Mouse (Mus musculus) left cerebral cortex, postnatal 36 days (tissue): Measurements from ENCODE around the gene Ppcs. TPM values are rescaled to one million over a fixed set of nuclear protein-coding genes. Genes with fewer than 3 reads are reported as not detected.

ENCODE experiments used
- DNase-seq, 2 experiments: peaks; one replicate each; pipeline ENCODE4 v3.0.0; 2021 to 2022; ENCODE audit warnings: low spot score in 2 of 2, mixed read lengths in 1 of 2
- intact Hi-C: fragments of 180-260 bp; cut with DNase I; formaldehyde crosslinking; loops from one replicate; pipeline ENCODE4 v1.15.1; 2025
- total RNA-seq, 2 experiments: library from RNA; stranded (reverse); gene quantifications; 2 replicates each; pipeline ENCODE4 v1.2.3; 2021

Gene Ppcs
- total RNA-seq: 1 to 10 TPM; 4.7 to 7.2 TPM

DNA sequence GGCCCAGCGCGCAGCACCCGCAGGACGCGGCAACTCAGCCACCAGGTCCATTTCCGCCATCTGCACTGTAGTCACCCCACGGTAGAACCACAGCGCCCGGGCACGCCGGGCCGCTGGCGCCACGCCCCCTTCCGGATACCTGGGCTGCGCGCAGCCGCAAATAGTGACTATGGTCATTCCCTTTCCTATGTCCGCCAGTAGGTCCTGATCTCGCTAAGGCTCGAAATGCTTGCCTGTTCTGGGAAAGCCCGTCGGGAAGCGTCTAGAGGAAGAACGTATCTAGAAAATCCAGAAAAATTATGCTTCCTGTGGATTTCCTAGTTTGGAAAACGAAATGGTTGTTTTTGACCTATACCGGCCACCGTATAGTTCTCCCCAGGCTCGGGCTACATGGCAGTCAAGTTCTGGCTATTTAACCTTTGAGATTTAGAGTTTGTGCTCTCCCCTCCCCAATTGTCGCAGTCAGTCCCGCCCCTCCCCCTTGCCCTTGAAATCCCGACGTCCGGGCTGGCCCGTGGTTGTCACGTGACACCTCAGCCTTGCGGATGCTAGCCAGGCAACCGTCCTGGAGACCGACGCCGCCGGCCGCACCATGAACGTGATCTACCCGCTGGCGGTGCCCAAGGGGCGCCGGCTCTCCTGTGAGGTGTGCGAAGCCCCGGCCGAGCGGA is at the start of gene Ppcs, which contains the start of gene Zmynd12:
Gene Ppcs, minus strand, starts transcription at position 127 of the 671 bp plus-strand sequence.
Gene Zmynd12, plus strand, starts transcription at position 521 of the 671 bp plus-strand sequence.
- intact Hi-C loops: loop anchor here (1.0 to 5.0 kb wide), 2 partner anchors 40 to 117 kb away; partner anchors contain the start of gene Frg2f1
- DNase-seq: peak; percentile 89 to 90

DNA sequence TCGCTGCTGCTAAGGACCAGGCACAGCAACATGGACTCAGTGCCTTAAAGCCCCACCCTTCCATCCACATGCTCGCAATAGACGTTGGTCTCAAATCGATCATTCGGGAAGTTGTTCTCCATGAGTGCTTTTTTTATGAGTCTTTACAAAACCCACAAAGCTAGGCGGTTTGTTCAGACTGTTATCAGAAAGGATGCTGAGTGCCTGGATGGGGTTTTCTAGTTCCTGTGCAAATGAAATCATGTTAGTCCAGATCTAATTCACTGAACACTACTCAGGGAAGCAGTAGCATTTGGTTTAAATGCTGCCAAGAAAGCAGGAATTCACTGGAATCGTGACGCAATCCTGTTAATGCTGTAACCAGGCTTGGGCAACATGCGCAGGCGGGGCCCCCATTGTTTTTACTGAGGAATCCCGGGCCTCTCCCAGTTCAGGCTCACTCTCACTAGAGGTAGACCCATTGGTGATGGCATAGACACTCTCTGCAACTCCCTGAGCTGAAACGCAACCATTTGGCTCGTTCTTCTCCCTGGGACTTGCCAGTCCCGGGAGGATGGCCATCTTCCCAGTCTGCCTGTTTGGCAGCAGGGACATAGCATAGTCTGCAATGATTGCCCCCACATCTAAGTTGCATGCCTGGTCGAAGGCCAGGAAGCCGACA is 45.6 kb upstream of the Ppcs start:
- intact Hi-C loops: no loop called here
- no peak for DNase-seq

DNA sequence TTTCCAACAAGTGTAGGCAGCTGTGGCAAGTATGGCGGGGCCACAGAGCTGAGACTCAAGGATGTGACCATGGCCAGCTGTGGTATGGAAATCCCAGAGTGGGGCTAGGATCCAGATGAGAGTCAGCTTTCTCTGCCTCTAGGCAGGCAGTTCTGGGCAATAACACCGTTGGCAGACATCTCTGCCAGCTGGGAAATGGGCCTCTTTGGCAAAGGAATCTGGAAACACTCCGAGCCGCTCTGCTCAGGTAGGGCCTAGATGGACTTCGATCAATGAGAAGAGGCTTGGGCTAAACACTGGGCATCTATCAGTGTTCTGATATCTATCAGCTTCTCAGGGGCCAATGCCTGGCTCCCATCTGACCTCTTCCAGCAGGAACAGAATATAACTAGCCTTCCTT is 43.6 kb upstream of the Ppcs start:
- intact Hi-C loops: no loop called here
- DNase-seq: no peak

DNA sequence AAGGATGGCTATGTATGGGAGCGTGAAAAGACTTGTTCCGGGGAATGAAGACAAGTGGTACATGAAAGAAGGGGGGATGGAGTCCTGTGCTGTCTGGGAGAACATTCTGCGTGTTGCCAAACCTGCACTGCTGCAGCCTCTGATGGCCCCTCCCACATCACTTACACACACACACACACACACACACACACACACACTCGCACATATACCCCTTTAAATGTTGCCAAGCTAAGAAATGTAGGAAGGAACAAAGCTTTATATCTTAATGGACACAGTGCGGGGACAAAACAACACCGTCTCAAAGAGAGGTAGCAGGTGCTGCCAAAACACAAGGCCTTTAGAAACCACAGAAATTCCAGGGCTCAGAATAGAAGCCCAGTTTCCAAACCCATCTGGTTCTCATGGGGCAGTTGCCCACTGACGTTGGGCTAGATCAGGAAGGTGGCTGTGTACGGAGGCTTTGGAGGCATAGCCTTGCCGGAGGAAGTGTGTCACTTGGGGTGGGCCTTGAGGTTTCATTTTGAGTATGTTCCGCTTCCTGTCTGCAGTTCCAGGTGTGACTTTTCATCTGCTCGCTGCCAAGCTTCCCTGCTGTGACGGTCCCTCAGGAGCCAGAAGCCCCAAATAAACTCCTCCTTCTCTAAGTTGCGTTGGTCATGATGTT is 41.7 kb upstream of the Ppcs start:
- no peak for DNase-seq
- intact Hi-C loops: loop anchor here (5.0 kb wide), 1 partner anchor 42 kb away; the partner anchor contains the start of genes Ppcs and Zmynd12

DNA sequence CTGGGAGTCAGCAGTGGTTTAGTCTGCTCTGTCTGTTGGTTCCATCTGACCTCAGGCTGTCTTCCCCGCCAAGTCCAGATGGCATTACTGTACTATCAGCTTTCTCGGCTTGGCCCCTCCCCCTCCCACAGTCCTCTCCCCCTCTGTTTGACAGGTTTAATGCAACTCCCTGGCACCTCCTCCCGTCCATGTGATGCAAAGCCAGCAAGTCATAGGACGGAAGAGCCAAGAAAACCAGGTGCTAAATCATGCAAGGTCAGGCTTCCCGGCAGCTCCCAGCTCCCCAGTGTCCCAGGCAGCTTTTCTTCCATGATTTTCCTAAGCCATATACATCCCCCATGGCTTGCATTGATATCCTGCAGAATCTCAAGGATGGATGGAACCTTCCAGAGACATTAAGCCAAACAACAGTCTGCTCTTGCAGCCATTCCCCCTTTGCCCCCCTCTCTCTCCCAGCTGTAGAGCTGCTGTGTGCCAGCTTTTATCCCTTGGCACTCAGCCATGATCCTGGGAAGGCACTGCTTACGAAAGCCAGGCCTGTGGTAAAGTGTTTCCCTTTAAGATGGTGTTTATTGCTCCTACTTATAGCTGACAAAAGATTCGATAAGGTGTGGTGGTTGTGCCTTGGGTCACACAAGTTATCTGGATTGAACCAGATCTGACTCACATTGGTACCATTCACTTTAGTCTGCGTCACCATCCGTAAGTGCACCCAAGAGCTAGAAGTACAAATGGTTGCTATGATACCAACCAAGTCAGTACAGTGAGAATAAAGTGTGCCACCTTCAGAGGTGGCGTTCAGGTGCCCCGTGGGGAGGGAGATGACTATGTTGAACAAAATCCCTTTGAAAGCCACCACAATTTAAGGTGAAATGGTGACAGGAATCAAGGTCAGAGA is 40.9 kb upstream of the Ppcs start:
- no peak for DNase-seq

DNA sequence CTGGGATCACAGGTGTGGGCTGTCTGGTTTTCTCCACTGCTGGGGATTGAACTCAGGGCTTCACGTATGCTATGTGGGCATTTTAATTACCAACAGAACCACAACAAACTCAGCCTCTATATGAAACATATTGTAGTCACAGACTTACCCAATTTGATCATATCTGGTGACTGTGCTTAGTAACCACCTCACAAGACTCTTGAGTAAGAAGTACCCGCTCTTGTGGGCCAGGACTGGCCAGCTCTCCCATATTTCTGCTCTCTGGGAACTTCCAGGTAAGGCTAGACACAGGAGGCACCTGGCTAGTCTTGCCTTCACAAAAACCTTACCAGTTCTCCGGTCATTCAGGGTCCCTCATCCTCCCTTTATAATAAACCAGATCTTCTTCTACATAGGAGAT is 40.2 kb upstream of the Ppcs start:
- no peak for DNase-seq
- intact Hi-C loops: loop anchor here (5.0 kb wide), 1 partner anchor 40 kb away; the partner anchor contains the start of genes Ppcs and Zmynd12

More for the DNA sequence above, 40.9 kb upstream of the Ppcs start:
- intact Hi-C loops: loop anchor here (5.0 kb wide), 1 partner anchor 41 kb away; the partner anchor contains the start of genes Ppcs and Zmynd12

DNA sequence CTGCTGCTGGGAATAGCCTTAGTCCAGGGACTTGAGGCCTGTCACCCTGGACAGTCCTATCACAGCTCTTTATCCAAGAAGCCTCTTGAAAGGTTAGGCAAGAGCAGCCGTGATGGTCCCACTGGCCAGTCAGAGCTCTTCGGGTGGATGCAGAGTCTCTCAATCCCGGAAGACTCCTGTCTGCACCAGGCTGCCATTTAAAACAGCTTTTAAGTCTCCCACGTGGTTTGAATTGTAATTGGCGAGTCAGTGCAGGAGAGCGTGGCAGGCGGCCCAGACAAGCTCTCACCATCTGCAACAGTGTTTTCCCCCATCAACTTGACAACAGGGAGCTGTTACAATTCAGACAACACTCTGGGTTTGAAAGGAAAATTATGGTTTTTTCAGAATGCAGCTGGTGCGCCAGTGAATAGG is 38.5 kb upstream of the Ppcs start:
- peak; percentile 79 to 82 for DNase-seq
- intact Hi-C loops: loop anchor here (5.0 kb wide), 1 partner anchor 38 kb away; the partner anchor contains the start of genes Ppcs and Zmynd12

DNA sequence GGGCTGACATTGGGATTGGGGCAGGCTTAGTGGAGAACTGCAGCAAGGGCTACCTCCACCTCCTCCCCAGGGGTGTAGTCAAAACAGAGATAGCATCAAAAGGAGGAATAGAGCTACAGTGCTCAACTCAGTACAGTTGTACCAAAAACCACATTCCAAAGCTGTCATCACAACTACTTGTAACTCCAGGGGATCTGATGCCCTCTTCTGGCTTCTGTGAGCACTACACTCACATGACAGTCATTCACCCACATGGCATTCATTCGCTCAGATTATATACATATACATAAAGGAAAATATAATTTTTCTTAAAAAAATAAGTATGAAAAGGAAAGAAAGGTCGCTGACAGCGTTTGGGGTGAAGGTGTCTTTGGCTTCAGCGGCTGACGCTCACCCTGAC is 38.1 kb upstream of the Ppcs start:
- intact Hi-C loops: loop anchor here (5.0 kb wide), 1 partner anchor 38 kb away; the partner anchor contains the start of genes Ppcs and Zmynd12
- DNase-seq: no peak

DNA sequence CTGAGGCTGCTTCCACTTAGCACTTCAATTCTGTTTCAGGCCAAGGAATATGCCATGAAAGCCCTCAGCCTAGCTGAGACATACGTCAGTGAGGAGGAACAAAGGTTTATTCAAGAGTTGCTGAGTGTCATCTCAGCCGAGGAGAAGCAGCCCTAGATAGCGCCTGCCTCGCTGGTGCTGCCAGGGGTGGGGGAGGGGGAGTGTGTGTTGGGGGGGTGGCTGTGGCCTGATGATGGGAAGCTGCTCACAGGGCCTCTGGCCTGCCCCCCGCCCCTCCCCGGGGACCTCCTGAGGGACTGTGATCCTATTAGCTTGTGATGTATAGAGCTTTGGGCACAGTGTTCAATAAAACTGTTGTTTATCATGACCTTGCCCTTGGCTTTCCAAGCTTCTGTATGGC is 31.3 kb upstream of the Ppcs start:
- DNase-seq: no peak
- intact Hi-C loops: no loop called here

DNA sequence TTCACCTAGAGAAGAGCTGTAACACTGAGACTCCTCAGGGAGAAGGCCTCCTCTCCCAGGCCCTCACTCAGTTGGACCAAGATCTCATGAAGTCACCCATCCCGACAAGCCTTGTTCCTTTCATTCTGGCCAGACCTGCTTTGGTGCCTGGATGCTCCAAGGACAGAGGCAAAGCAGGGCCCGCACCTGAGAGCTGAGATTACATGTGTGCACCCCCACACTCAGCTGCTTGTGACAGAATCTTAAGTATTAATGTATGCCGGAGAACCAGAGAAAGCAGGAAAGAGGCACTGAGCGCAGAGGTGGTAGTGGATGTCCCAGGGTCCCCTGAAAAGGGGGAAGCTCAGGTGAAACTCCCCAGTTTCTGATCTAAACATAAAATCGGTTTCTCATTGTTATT is 30.9 kb upstream of the Ppcs start:
- DNase-seq: no peak
- intact Hi-C loops: no loop called here

DNA sequence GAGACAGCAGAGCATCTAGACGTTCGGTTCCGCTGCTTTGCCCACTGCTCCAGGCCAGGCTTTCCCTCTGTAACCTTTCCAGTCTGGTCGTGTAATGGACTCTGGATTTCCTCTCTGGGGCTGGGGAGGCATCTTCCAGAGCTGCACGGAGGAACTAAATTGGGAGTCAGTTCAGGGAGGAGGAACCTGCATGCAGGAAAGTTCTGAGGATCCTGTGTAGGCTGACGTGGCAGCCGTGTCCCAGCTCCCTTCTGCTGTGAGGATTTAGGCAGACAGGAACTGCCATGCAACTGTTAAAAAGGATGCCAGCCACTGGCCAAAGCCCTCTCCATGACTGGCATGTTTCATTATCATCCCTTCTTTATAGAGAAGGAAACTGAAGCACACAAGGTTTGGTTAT is 28.2 kb upstream of the Ppcs start:
- DNase-seq: no peak
- intact Hi-C loops: no loop called here

DNA sequence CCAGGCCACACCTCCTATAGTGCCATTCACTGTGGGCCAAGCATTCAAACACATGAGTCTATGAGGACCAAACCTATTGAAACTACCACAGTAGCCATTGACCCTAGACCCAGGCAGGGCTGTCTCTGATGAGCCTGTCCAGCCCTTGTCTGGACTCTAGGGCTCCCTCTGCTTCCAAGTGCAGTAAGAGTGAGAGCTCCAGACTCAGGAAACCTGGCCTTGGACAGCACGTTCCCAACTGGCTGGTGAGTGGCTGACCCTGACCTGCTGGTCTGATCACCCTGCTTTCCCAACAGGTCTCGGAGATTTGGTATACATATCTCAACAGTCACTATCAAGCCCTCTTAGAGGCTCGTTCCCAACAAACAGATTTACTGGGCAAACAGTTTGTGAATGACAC is 25.6 kb upstream of the Ppcs start:
- intact Hi-C loops: no loop called here
- DNase-seq: no peak

DNA sequence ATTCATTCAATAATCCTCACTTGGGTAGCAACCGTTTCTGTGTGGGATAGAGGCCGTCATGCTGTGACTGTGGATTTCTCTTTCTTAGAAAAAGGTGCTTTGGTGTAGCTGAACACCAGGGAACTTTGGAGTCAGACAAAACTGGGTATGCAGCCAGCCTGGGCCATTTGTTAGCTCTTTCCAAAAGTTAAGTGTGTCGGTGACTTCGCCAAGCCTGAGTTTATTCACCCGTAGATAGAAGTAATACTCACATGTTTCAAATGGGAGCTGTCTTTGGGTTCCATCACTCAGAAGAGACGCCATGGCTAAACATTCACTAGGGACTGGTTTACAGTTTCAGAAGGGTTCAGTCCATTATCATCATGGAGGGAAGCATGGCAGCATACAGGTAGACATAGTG is 25.0 kb upstream of the Ppcs start:
- intact Hi-C loops: no loop called here
- DNase-seq: no peak

DNA sequence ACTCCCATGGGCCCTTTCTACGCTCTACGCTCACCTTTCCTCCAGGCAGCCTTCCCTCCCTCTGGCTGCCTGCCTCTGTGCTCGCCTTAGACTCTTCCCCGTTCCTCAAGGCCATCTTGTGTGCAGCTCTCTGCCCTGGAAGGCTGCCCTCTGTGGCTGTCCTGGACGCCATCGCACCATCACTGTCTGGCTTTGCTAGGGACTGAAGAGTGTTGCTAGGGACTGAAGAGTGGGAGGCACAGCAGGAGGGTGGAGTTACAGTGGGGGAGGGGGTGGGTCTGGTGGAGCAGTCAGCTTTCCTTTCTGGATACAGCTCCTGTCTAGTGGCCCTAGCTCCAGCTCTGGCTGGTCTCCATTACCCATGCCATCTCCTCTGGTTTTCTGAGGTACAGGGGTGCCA is 20.3 kb upstream of the Ppcs start:
- intact Hi-C loops: no loop called here
- DNase-seq: no peak

DNA sequence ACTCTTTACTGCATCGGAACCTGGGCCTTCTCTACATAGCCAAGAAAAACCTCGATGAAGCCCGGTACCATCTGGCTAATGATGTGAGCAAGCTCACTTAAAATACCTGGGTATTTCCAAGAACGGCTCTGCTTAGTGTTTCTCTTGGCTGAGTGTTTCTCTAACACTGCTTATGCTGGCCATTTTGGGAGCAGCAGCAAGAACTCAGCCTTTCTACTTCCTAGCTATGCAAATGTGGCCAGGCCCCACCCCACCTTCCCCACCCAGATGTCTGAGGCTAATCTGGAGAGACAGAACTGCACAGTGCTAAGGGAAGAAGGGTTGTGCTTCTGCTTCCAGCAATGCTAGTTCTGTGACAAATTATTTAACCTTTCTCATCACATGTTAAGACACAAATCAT is 19.6 kb upstream of the Ppcs start:
- DNase-seq: no peak

DNA sequence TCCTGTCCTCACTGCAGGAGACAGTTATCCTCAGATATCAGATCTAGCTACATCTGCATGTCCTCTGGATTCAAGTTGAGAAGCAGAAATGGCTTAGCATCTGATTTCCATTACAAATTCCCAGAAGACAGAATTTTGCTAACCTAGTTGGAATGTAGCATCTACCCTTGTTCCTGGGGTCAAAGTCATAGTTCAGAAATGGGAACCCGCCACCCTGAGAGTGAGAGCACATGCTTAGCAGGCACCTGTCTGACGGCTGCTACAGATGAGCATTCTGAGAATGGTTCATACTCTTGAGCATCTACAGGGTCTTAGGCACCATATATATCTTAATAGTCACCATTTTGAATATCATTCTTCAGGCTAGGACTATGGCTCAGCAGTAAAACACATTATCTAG is 15.7 kb upstream of the Ppcs start:
- DNase-seq: no peak
- intact Hi-C loops: no loop called here

More for the DNA sequence above, 19.6 kb upstream of the Ppcs start:
- intact Hi-C loops: no loop called here

DNA sequence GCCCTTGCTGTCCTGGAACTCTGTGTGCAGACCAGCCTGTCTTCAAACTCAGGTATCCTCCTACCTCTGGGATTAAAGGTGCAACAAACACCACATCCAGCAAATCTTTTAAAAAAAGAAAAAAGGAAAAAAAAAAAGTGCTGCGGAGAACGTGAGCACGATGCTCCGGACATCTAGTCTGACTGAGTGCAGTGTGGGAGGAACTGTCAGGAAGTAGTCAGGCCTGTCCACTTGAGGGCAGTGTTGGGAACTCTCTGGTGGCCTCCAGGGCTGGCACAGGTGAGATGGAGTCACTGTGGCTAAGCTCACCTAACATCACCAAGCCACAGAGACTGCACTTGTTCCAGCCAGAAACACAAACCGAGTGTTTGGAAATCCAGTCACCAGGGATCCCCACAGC is 8.5 kb upstream of the Ppcs start:
- DNase-seq: peak in 1 of 2 experiments; percentile 13
- intact Hi-C loops: no loop called here

DNA sequence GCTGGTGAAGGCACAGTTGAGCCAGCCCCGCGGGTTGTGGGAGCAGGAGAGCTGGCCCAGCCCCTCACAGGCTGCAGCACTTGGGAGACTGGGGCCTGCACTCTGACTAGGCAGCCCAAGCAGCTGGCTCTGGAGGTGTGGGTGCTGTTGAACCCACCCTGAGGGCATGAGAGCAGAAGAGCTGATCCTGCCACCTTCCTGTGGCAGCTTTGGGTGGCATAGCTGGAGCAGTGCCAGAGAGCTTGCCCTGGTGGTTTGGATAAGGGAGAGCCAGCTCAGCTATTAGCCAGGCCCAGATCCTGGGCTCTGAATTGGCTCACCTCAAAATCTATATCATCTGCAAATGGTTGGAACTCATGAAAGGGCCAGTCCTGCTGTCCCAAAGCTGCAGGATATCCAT is 5.5 kb upstream of the Ppcs start:
- DNase-seq: no peak
- intact Hi-C loops: no loop called here

DNA sequence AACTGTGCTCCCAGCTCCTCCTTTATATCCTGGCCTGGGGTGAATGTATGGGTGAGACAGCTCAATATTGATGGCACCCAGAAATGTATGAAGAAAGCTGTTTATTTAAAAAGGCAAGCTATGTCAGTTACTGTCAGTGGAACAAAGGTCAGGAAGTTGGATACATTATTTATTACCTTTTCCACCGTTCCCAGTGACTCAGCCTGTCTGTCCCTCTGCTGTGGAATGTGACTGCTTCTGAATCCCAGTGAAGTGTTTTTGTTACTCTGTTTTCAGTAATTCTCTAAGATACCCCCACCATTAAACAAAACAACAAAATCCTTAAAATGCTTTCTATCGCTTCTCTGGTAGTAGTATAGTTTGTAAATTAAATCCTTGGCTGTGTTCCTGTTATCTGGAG is 3.4 kb upstream of the Ppcs start:
- intact Hi-C loops: no loop called here
- DNase-seq: no peak
